Mouse (Mus musculus) hindbrain, embryonic 15.5 days (tissue): ENCODE measurements around the gene 1700034I23Rik. TPM values are rescaled to one million over a fixed set of nuclear protein-coding genes. Genes with fewer than 3 reads are reported as not detected.

Experiments used
- polyA plus RNA-seq: library from polyadenylated mRNA; unstranded; fragments of >200 nt; fragmentation: Nextera tagmentation; extraction: Ambion mirVana; gene quantifications from 2 replicates; pipeline ENCODE4 v1.2.1, GENCODE M21; 2015

Gene 1700034I23Rik
- polyA plus RNA-seq, 1 experiment from 2014 or later, result 0.26 TPM

Other genes starting within 250 kb of the 1700034I23Rik start
- gene Slc25a31, start 193.7 kb downstream of the 1700034I23Rik start, polyA plus RNA-seq, result 0.55 and 0.58 TPM in 2 replicates
- 50.1 and 56.5 TPM in 2 replicates for gene Hspa4l, start 158.0 kb downstream of the 1700034I23Rik start, polyA plus RNA-seq
- gene Plk4, start 102.5 kb downstream of the 1700034I23Rik start, polyA plus RNA-seq, result 17.4 and 18.3 TPM in 2 replicates
- gene Mfsd8, start 55.7 kb downstream of the 1700034I23Rik start, polyA plus RNA-seq, result 10.5 and 11.0 TPM in 2 replicates
- 11.4 and 16.7 TPM in 2 replicates for gene Abhd18, start 55.6 kb downstream of the 1700034I23Rik start, polyA plus RNA-seq
- gene Larp1b, start 47.3 kb upstream of the 1700034I23Rik start, polyA plus RNA-seq, result 4.1 and 5.3 TPM in 2 replicates
- 30.4 TPM in 2 replicates for gene Pgrmc2, start 180.5 kb upstream of the 1700034I23Rik start, polyA plus RNA-seq